Mouse (Mus musculus) yolk sac, embryonic 10.5 days (tissue): ENCODE data around the gene Pnpla6.
A peak's percentile ranks its signal among the peaks of the same experiment; 100 is the strongest.
"Not testable (repeated sequence)": the region's sequence is repeated elsewhere in the genome, so short reads cannot be mapped to it uniquely, and the experiment has no call there.

Experiments used
- DNase-seq: peaks from one replicate; pipeline ENCODE4 v3.0.0-alpha.2; 2017; ENCODE audit warnings: low spot score

Pnpla6 gene

GRCm38 (mm10) chr8:3576211-3576960 is 61.2 kb downstream of the Pnpla6 start:
- no peak for DNase-seq

GRCm38 (mm10) chr8:3579390-3580364 is 64.5 kb downstream of the Pnpla6 start:
- no peak for DNase-seq

DNA sequence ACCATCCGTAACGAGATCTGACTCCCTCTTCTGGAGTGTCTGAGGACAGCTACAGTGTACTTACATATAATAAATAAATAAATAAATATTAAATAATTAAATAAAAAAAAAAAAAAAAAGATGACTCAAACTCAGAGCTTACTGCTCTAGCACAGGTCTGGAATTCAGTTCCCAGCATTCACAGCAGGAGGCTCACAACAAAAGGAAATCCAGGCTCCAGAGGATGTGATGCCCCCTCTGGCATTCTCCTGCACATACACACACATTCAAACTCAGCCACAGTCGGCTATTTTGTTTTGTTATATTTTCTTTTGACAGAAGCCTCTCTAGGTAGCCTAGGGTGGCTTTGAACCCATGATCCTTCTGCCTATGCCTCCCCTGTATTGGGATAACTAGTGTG is 66.8 kb downstream of the Pnpla6 start:
- not testable (repeated sequence) for DNase-seq

DNA sequence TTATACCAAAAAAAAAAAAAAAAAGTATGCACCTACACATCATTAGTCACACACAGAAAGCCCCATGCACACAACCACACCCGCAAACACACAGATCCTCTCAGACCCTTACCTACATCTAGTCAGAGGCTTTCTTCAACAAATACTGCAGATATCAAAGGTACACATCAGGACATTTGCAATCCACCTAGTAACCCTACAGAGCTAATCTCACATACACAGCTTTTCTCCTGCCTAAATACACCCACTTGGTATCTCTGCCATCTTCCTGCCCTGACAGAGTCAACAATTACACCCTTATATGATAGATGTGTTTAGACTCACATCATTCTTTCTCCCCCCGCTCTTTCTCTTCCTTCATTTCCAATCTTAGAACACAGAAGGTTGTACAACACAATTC is 71.3 kb downstream of the Pnpla6 start:
- DNase-seq = no peak

- no peak for DNase-seq
These were observed 71.8 kb downstream of the Pnpla6 start, which contains the start of gene Camsap3 for GRCm38 (mm10) chr8:3586993-3587390. Gene Camsap3 (plus strand): TSS chr8:3587293.

DNA sequence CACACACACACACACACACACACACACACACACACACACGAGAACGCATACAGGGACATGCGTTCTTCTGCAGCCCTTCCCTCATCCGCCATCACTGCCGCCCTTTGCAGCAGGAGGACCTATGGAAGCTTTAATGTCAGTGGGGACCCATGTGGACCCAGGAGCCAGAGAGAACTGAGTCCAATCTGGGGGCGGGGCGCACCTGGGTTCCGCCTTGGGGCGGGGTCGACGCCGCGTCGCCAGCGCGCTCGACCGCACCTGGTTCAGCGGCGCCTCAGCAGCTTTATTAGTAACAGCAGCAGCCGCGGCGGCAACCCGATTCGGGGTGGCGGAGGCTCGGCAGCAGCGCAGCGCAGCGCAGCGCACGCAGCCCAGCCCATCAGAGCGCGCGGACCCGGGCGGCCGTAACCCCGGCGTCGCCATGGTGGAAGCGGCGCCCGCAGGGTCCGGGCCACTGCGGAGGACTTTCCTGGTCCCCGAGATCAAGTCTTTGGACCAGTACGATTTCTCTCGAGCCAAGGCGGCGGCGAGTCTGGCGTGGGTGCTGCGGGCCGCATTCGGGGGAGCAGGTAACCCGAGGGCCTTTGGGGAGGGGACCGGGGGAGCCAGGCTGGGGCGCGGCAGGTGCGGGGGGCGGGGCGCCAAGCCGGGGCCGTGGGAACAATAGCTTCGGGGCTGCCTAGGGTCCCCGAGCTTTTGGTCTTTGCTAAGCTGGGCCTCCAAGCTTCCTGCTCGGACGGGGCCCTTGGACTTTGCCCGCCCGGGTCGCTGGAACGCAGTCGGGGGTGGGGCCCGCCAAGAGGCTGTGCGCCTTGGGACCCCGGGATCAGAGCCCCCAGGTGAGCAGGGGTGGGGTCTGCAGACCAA is 72.4 kb downstream of the Pnpla6 start:
- peak; percentile 78 for DNase-seq

DNA sequence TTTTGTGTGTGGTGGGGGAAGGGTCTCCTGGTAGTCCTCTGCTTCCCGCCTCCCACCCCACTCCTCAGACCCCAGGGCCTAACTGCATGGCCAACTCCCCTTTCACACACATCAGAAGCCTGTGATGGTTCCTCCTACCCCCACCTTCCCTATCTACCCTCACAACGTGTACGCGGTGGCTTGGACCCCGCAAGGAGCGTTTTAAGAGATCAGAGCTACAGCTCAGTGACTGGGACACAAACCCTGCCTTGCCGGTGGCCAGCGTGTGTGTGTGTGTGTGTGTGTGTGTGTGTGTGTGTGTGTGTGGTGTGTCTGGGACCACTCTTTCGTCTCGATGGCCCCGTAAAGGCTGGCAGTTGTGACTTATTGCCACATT is 73.1 kb downstream of the Pnpla6 start:
- no peak for DNase-seq

GRCm38 (mm10) chr8:3593470-3593869 is 78.3 kb downstream of the Pnpla6 start:
- no peak for DNase-seq
